Comparison of ENCODE assay signal across 15 mouse cellular contexts in genomic region chr11:109561445-109561844, GRCm38 (mm10). TPM values are rescaled to one million over a fixed set of nuclear protein-coding genes. Genes with fewer than 3 reads are reported as not detected.
DNase-seq lines count a peak whose midpoint lies in the region; ATAC-seq and TF ChIP-seq lines count a peak whose summit lies in the region.
"Had no signal": no experiment of that assay in that cellular context is flagged by ENCODE, and none has a peak within 500 bp of the region (broad histone marks: within the 10 kb centered on the region; RNA-seq: fewer than 3 reads in every experiment).

No protein-coding gene starts in this region.

- TF ChIP-seq POLR2A in small intestine, adult 2 months (IDR thresholded peaks at IDR 0.05; ENCODE audit: low read depth, low read length) = no peak

- no peak for TF ChIP-seq CTCF in small intestine, adult 2 months (IDR thresholded peaks at IDR 0.05; ENCODE audit: extremely low read depth, insufficient read length, insufficient replicate concordance, low read depth, low read length)

- H3K4me3 ChIP-seq in heart, embryonic 15.5 days = no peak overlapping the region
- no peak overlapping the region for H3K4me3 ChIP-seq in liver, embryonic 13.5 days (replicated peaks)
- H3K4me3 ChIP-seq in limb, embryonic 15.5 days = no peak overlapping the region
- H3K4me3 ChIP-seq in small intestine, adult 2 months (ENCODE audit: low read depth, low read length) = no peak overlapping the region
- H3K4me3 ChIP-seq: forebrain, embryonic 12.5 days; hindbrain, embryonic 15.5 days had no signal

- H3K27me3 ChIP-seq in heart, embryonic 15.5 days = no peaks in the 10 kb centered on the region
- no peaks in the 10 kb centered on the region for H3K27me3 ChIP-seq in liver, embryonic 13.5 days
- H3K27me3 ChIP-seq in limb, embryonic 15.5 days = no peaks in the 10 kb centered on the region
- H3K27me3 ChIP-seq in small intestine, adult 2 months (ENCODE audit: control insufficient read depth, insufficient read depth, low read length) = no peaks in the 10 kb centered on the region
- H3K27me3 ChIP-seq: forebrain, embryonic 12.5 days; hindbrain, embryonic 15.5 days had no signal

- DNase-seq in heart, adult 11 months = no peak
- no peak for DNase-seq in liver, embryonic 13.5 days
- no peak for DNase-seq in liver
- no peak for DNase-seq in cerebellum, adult 9-11 months
- DNase-seq: adrenal gland, postnatal 25 days; cerebellum, adult 8-10 months; gastrocnemius, postnatal 36 days; midbrain, embryonic 14.5 days; right cerebral cortex, postnatal 4 days had no signal

- no peaks in the 10 kb centered on the region for H3K9me3 ChIP-seq in heart, embryonic 15.5 days (replicated peaks)
- no peaks in the 10 kb centered on the region for H3K9me3 ChIP-seq in liver, embryonic 13.5 days (replicated peaks)
- no peaks in the 10 kb centered on the region for H3K9me3 ChIP-seq in limb, embryonic 15.5 days
- H3K9me3 ChIP-seq: forebrain, embryonic 12.5 days; hindbrain, embryonic 15.5 days had no signal

- WGBS in heart, embryonic 15.5 days = 71% methylated on average over 3 of the region's 3 CpGs
- WGBS in liver, embryonic 13.5 days (ENCODE audit: insufficient replicate concordance) = 84% methylated on average over 3 of the region's 3 CpGs
- WGBS in limb, embryonic 15.5 days = 20% methylated on average over 3 of the region's 3 CpGs
- 80% methylated on average over 3 of the region's 3 CpGs for WGBS in small intestine, adult 2 months

- H3K9ac ChIP-seq in heart, embryonic 15.5 days = no peak overlapping the region
- H3K9ac ChIP-seq in liver, embryonic 13.5 days = peak overlapping the region; percentile 42; the same call in 1 of the 2 replicates
- H3K9ac ChIP-seq in limb, embryonic 15.5 days = no peak overlapping the region
- H3K9ac ChIP-seq: forebrain, embryonic 12.5 days; hindbrain, embryonic 15.5 days had no signal

- H3K27ac ChIP-seq in heart, embryonic 15.5 days = peak overlapping the region; percentile 47
- peak overlapping the region; percentile 75 for H3K27ac ChIP-seq in liver, embryonic 13.5 days
- H3K27ac ChIP-seq in limb, embryonic 15.5 days = peak overlapping the region; percentile 28; the same call in 1 of the 2 replicates
- peak overlapping the region; percentile 34 for H3K27ac ChIP-seq in small intestine, adult 2 months (ENCODE audit: insufficient read depth, low read depth, low read length)
- H3K27ac ChIP-seq: forebrain, embryonic 12.5 days; hindbrain, embryonic 15.5 days had no signal

- no peak for ATAC-seq in heart, embryonic 15.5 days (replicated peaks; ENCODE audit: insufficient number of reproducible peaks, insufficient read depth, low FRiP score, low read depth)
- no peak for ATAC-seq in liver, embryonic 13.5 days (ENCODE audit: low read depth)
- peak; percentile 42; the same call in 1 of the 2 replicates for ATAC-seq in limb, embryonic 15.5 days (ENCODE audit: insufficient number of reproducible peaks, low FRiP score, low TSS enrichment, low read depth)
- ATAC-seq: intestine, embryonic 16.5 days had no signal

- peaks cover 31% of the 10 kb centered on the region for H3K4me1 ChIP-seq in heart, embryonic 15.5 days (replicated peaks)
- H3K4me1 ChIP-seq in liver, embryonic 13.5 days (replicated peaks) = peaks cover 69% of the 10 kb centered on the region
- peaks cover 21% of the 10 kb centered on the region for H3K4me1 ChIP-seq in limb, embryonic 15.5 days
- H3K4me1 ChIP-seq in small intestine, adult 2 months (ENCODE audit: control insufficient read depth, insufficient read depth, insufficient read length, low read length) = peaks cover 14% of the 10 kb centered on the region; the same call in 1 of the 2 replicates
- H3K4me1 ChIP-seq: forebrain, embryonic 12.5 days; hindbrain, embryonic 15.5 days had no signal

- no peak overlapping the region for H3K4me2 ChIP-seq in heart, embryonic 15.5 days
- H3K4me2 ChIP-seq in liver, embryonic 13.5 days = no peak overlapping the region
- no peak overlapping the region for H3K4me2 ChIP-seq in limb, embryonic 15.5 days
- H3K4me2 ChIP-seq: forebrain, embryonic 12.5 days; hindbrain, embryonic 15.5 days had no signal

- H3K36me3 ChIP-seq in heart, embryonic 15.5 days = no peaks in the 10 kb centered on the region
- no peaks in the 10 kb centered on the region for H3K36me3 ChIP-seq in liver, embryonic 13.5 days
- H3K36me3 ChIP-seq in limb, embryonic 15.5 days = no peaks in the 10 kb centered on the region
- H3K36me3 ChIP-seq in small intestine, adult 2 months (ENCODE audit: control insufficient read depth, insufficient read depth, low read length) = no peaks in the 10 kb centered on the region
- H3K36me3 ChIP-seq: forebrain, embryonic 12.5 days; hindbrain, embryonic 15.5 days had no signal

RNA-seq across cellular contexts. Expression of gene Wipi1, which starts 50.3 kb away (rescaled TPM):
- polyA plus RNA-seq in heart, embryonic 15.5 days (2015; fragmentation: Nextera tagmentation; extraction: Ambion mirVana) = 50.9 and 54.1 TPM in 2 replicates
- polyA plus RNA-seq in liver, embryonic 13.5 days (2015; fragmentation: Nextera tagmentation; extraction: Ambion mirVana) = 28.3 and 29.1 TPM in 2 replicates
- 64.6 and 67.4 TPM in 2 replicates for polyA plus RNA-seq in limb, embryonic 15.5 days (2015; fragmentation: Nextera tagmentation; extraction: Ambion mirVana)
- polyA plus RNA-seq in small intestine, adult 2 months (2012; rRNA removed) = 5.4 and 6.7 TPM in 2 replicates
